Mouse (Mus musculus) neural tube, embryonic 14.5 days (tissue): ENCODE data around the gene Prss45. TPM values are rescaled to one million over a fixed set of nuclear protein-coding genes. Genes with fewer than 3 reads are reported as not detected.
"Not testable (repeated sequence)": the region's sequence is repeated elsewhere in the genome, so short reads cannot be mapped to it uniquely, and the experiment has no call there.

Experiments used
- ATAC-seq: fragments of 200-750 bp; cut with Nextera tagmentation; 2 replicates; pipeline ENCODE4 v1.8.0; 2017; ENCODE audit warnings: low read depth, mild to moderate bottlenecking, moderate TSS enrichment, moderate library complexity
- H3K27ac ChIP-seq: fragments of 300-500 bp; sonication (generic); 2 replicates; pipeline ENCODE4 v1.5.1; 2014; ENCODE audit warnings: low read depth, mild to moderate bottlenecking, control low read depth, low read length, moderate library complexity, mixed read lengths
- H3K27me3 ChIP-seq: fragments of 300-500 bp; sonication (generic); 2 replicates; pipeline ENCODE4 v1.6.1; 2014; ENCODE audit warnings: low read length; ENCODE audit not compliant: control insufficient read depth, insufficient read depth
- H3K36me3 ChIP-seq: fragments of 300-500 bp; sonication (generic); 2 replicates; pipeline ENCODE4 v1.6.1; 2014; ENCODE audit warnings: low read length, mixed read lengths; ENCODE audit not compliant: control insufficient read depth, insufficient read depth
- H3K4me1 ChIP-seq: fragments of 300-500 bp; sonication (generic); 2 replicates; pipeline ENCODE4 v1.6.1; 2014; ENCODE audit warnings: low read length; ENCODE audit not compliant: control insufficient read depth, insufficient read depth
- H3K4me2 ChIP-seq: fragments of 300-500 bp; sonication (generic); 2 replicates; pipeline ENCODE4 v1.6.1; 2014; ENCODE audit warnings: mild to moderate bottlenecking, low read depth, low read length, control low read depth
- H3K4me3 ChIP-seq: fragments of 300-500 bp; sonication (generic); 2 replicates; pipeline ENCODE4 v1.5.1; 2014; ENCODE audit warnings: low read depth, low read length, control low read depth, mixed read lengths
- H3K9ac ChIP-seq: fragments of 300-500 bp; sonication (generic); replicated peaks from 2 replicates; pipeline ENCODE4 v1.6.1; 2014; ENCODE audit warnings: low read depth, mild to moderate bottlenecking, control low read depth, low read length, mixed read lengths
- H3K9me3 ChIP-seq: fragments of 300-500 bp; sonication (generic); 2 replicates; pipeline ENCODE4 v1.6.1; 2016; ENCODE audit warnings: low read length; ENCODE audit not compliant: control insufficient read depth
- WGBS: fragments of 180-500 bp; shearing (Covaris S2); extraction: QIAGEN DNeasy Blood & Tissue Kit; methylation state at CpG from one replicate; pipeline ENCODE4 v1.1.7; 2014; 5-methylcytosine and 5-hydroxymethylcytosine counted together
- polyA plus RNA-seq: library from polyadenylated mRNA; unstranded; fragments of >200 nt; fragmentation: Nextera tagmentation; extraction: Ambion mirVana; gene quantifications from 2 replicates; pipeline ENCODE4 v1.2.1, GENCODE M21; 2014

The Prss45 gene
- polyA plus RNA-seq, 1 experiment from 2014 or later, result not detected

DNA sequence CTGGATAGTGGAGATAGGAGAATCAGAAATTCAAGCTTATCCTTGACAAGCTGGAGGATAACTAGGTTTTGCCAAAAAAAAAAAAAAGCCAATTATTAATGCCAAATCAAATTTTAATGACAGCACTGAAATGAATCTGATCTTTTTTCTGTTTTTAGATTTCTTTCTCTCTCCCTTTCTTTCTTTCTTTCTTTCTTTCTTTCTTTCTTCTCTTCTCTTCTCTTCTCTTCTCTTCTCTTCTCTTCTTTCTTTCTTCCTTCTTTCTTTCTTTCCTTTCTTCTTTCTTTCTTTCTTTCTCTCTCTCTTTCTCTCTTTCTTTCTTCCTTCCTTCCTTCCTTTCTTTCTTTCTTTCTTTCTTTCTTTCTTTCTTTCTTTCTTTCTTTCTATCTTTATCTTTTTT, 13.8 kb upstream of the Prss45 start:
- ATAC-seq, H3K4me1 ChIP-seq, H3K9ac ChIP-seq, H3K4me2 ChIP-seq, H3K27ac ChIP-seq, H3K9me3 ChIP-seq, H3K27me3 ChIP-seq, H3K36me3 ChIP-seq, H3K4me3 ChIP-seq: not testable (repeated sequence)

DNA sequence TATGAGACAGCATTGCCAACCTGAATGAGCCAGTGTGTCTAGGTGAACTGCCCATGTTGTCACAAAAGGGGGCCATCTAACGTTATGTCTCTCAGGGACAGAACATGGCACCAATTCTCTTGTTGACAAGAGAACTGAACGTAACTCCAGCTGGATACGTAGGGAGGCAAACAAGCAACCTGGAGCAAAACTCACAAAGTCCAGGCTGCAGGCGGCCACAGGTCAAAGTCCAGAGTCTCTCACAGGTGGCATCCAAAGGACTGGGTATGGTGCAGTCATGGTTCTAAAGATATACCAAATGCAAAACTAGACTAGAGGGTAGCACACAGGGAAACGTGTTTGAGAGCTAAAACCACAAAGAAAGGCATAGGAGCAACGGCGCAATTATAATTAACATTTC, 13.0 kb upstream of the Prss45 start:
- Histone ChIP-seq H3K4me1 (no peaks in the 10 kb centered on the region), H3K4me3 (no peak overlapping the region), H3K9ac (no peak overlapping the region), H3K4me2 (no peak overlapping the region), H3K27me3 (no peaks in the 10 kb centered on the region), H3K36me3 (no peaks in the 10 kb centered on the region), H3K27ac (no peak overlapping the region), H3K9me3 (no peaks in the 10 kb centered on the region)
- 89% methylated on average over 7 of the region's 7 CpGs for WGBS
- ATAC-seq, result no peak

DNA sequence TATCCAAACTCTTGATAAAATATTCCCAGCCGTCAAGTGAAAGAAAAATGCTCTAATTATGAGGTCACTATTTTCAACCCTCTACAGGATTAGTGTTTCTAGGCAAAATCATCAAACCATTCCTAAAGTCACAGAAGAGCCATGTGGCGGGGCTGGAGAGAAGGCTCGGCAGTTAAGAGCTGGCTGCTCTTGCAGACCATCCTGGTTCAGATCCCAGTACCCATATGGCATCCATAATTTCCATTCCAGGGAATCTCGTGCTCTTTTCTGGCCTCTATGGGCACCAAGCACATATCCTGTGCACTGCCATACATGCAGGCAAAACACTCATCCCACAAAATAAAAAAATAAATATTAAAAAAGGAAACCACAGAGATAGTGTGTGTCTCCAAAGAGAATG, 9.0 kb upstream of the Prss45 start:
- 77% methylated on average over 4 of the region's 4 CpGs for WGBS

DNA sequence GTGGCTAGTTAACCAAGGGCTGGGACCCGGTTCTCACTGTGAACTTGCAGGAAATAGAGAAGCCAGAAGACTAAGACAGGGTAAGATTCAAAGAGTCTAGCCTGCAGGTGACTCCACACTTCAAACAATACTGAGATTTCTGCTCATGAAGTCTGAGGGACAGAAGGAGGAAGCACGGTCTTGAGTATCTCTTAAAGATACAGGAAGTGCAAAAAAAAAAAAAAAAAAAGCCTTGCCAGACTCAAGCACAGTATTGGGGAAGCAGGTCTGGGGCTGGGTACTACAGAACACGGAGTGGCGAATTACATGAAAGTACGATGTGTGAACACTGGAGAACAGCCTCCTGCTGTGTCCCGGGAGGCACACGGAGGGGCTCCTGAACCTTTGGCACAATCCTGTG, 8.6 kb upstream of the Prss45 start:
- Histone ChIP-seq H3K4me2 (no peak overlapping the region), H3K4me3 (no peak overlapping the region), H3K9ac (no peak overlapping the region), H3K4me1 (no peaks in the 10 kb centered on the region), H3K27ac (no peak overlapping the region), H3K9me3 (no peaks in the 10 kb centered on the region), H3K27me3 (no peaks in the 10 kb centered on the region), H3K36me3 (no peaks in the 10 kb centered on the region)
- no peak for ATAC-seq
- WGBS, result 74% methylated on average over 7 of the region's 7 CpGs

More for the DNA sequence above, 9.0 kb upstream of the Prss45 start:
- Histone ChIP-seq H3K4me3 (no peak overlapping the region), H3K27me3 (no peaks in the 10 kb centered on the region), H3K4me1 (no peaks in the 10 kb centered on the region), H3K9ac (no peak overlapping the region), H3K9me3 (no peaks in the 10 kb centered on the region), H3K27ac (no peak overlapping the region), H3K4me2 (no peak overlapping the region), H3K36me3 (no peaks in the 10 kb centered on the region)
- no peak for ATAC-seq

DNA sequence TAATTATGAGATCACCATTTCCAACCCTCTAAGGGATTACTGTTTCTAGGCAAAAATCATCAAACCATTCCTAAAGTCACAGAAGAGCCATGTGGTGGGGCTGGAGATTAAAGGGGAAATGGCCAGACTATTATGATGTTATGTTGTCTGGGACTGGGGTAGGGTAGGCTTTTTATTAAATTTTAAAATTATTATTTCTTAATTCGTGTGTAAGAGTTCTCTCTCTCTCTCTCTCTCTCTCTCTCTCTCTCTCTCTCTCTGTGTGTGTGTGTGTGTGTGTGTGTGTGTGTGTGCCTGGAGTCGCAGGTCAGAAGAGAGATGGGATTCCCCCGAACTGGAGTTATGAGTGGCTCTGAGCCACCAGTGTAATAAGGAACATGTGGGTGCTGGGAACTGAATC, 8.0 kb upstream of the Prss45 start, which contains the start of gene Prss43:
TSS of gene Prss43 (plus strand) at position 301 of the 400 bp plus-strand sequence.
- H3K27ac ChIP-seq, result no peak within 1 kb of the TSS
- no peak within 1 kb of the TSS for H3K9ac ChIP-seq
- H3K4me2 ChIP-seq, result no peak within 1 kb of the TSS
- no peaks in the 10 kb centered on the region for H3K36me3 ChIP-seq
- H3K9me3 ChIP-seq, result no peaks in the 10 kb centered on the region
- no peak for ATAC-seq
- 73% methylated on average over 3 of the region's 3 CpGs for WGBS
- no peaks in the 10 kb centered on the region for H3K27me3 ChIP-seq
- no peak within 1 kb of the TSS for H3K4me3 ChIP-seq
- no peaks in the 10 kb centered on the region for H3K4me1 ChIP-seq

DNA sequence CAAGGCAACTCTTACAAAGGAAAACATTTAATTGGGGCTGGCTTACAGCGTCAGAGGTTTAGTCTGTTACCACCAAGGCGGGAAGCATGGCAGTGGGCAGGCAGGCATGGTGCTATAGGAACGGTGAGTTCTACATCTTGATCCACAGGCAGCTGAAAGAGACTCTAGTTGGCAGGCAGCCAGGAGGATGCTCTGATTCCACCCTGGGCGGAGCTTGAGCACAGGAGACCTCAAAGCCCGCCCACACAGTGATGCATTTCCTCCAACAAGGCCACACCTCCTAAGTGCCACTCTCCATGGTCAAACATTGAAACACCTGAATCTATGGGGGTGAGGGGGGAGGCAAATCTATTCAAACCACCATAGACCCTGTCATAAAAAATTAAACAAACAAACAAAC, 1.4 kb upstream of the Prss45 start:
- Histone ChIP-seq H3K4me2 (no peak overlapping the region), H3K27ac (no peak overlapping the region), H3K9me3 (no peaks in the 10 kb centered on the region), H3K4me1 (no peaks in the 10 kb centered on the region), H3K4me3 (no peak overlapping the region), H3K36me3 (no peaks in the 10 kb centered on the region), H3K27me3 (no peaks in the 10 kb centered on the region), H3K9ac (no peak overlapping the region)
- 73% methylated on average over 5 of the region's 5 CpGs for WGBS
- no peak for ATAC-seq

DNA sequence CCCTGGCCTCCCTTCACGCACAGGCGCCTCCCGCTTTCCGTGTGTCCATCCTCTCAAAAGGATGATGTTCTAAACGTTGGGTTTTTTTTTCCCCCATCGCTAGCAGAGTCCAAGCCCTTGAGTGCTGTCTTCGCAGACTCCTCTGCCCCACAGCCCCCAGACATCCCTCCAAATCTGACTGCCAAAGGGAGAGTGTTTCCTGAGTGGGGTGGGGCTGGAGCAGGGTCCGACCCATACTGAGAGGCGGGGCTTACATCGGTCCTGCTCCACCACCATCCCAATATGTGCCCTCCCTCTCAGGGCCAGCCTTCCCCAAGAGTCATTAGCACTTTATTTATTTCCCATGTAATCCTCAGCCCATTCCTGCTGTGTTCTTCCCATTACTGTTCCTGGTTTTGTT, 573 bp downstream of the Prss45 start:
- Histone ChIP-seq H3K4me3 (no peak overlapping the region), H3K27me3 (no peaks in the 10 kb centered on the region), H3K36me3 (no peaks in the 10 kb centered on the region), H3K9me3 (no peaks in the 10 kb centered on the region), H3K9ac (no peak overlapping the region), H3K4me2 (no peak overlapping the region), H3K27ac (no peak overlapping the region), H3K4me1 (no peaks in the 10 kb centered on the region)
- ATAC-seq, result no peak
- WGBS, result 41% methylated on average over 10 of the region's 10 CpGs

DNA sequence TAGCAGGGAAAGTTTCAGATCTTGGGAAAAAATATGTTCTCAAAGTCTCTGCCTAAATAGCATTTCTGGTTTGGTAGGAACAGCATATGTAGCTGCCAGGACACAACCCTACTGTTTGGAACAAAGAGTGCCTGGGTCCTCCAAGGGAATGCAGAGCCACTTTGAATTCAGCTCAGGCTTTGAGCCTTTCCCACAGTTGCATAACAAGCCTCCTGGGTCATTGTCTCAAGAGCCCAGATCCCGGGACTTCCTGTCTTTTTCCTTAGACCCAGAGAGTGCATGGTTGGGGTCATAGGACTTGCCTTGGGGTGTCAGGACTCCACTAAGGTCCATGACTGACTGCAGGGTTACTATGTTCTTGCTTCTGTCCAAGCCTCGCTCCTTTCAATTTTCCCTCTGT, 1.7 kb downstream of the Prss45 start:
- Histone ChIP-seq H3K9ac (no peak overlapping the region), H3K4me1 (no peaks in the 10 kb centered on the region), H3K27me3 (no peaks in the 10 kb centered on the region), H3K27ac (no peak overlapping the region), H3K4me2 (no peak overlapping the region), H3K9me3 (no peaks in the 10 kb centered on the region), H3K4me3 (no peak overlapping the region), H3K36me3 (no peaks in the 10 kb centered on the region)
- no peak for ATAC-seq
- 64% methylated on average over 2 of the region's 2 CpGs for WGBS

DNA sequence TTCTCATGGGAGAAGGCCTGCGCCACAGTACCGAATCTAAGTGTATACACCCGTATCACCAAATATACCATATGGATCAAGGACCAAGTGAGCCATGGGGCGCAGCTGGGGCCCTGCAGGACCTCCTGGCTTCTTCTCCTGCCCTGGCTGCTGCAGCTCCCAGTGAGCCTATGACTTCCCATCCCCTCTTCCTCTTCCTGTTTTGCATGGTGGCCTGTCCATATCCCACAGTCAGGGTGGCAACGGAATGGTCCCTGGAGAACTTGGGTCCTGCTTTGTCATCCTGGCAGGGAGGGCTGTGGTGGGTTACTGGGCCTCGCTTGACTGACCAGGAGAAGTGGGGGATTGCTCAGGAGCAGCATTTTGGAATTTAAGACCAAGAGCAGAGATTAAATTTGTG, 6.5 kb downstream of the Prss45 start:
- 68% methylated on average over 6 of the region's 6 CpGs for WGBS
- no peaks in the 10 kb centered on the region for H3K27me3 ChIP-seq
- H3K9ac ChIP-seq, result no peak overlapping the region
- no peaks in the 10 kb centered on the region for H3K36me3 ChIP-seq
- no peak for ATAC-seq
- no peaks in the 10 kb centered on the region for H3K4me1 ChIP-seq
- no peaks in the 10 kb centered on the region for H3K9me3 ChIP-seq
- H3K27ac ChIP-seq, result no peak overlapping the region
- H3K4me2 ChIP-seq, result no peak overlapping the region
- no peak overlapping the region for H3K4me3 ChIP-seq

DNA sequence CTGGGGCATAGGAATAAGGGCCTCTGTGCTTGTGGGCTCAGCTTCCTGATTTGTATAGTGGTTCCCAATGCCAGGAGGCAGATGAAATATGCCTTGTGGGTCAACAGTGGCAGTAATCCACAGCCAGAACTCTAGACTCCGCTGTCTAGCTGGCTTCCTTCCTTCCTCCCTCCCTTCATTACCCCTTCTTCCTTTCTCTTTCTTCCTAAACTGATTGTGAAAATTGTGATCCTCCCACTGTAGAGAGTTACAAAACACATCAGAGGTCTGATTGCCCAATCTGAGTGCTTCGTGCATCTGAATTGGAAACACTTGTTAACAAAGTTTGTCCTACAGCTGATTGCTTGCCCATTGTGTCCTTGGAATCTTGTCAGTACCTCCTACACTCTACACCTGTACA, 7.0 kb downstream of the Prss45 start:
- Histone ChIP-seq H3K4me1 (no peaks in the 10 kb centered on the region), H3K36me3 (no peaks in the 10 kb centered on the region), H3K4me3 (no peak overlapping the region), H3K27me3 (no peaks in the 10 kb centered on the region), H3K9ac (no peak overlapping the region), H3K4me2 (no peak overlapping the region), H3K9me3 (no peaks in the 10 kb centered on the region), H3K27ac (no peak overlapping the region)
- WGBS, result 83% methylated on average over 2 of the region's 2 CpGs
- no peak for ATAC-seq
